Mouse (Mus musculus) heart, embryonic 10.5 days (tissue): ENCODE measurements around the gene Lgi1. TPM values are rescaled to one million over a fixed set of nuclear protein-coding genes. Genes with fewer than 3 reads are reported as not detected.

Source experiments
- polyA plus RNA-seq: library from polyadenylated mRNA; unstranded; fragments of >200 nt; fragmentation: Nextera tagmentation; extraction: Ambion mirVana; gene quantifications from 2 replicates; pipeline ENCODE4 v1.2.1, GENCODE M21; 2016

Gene Lgi1
- polyA plus RNA-seq, 1 experiment from 2014 or later = 0.38 TPM

Other genes starting within 250 kb of the Lgi1 start
- gene Myof, start 221.0 kb upstream of the Lgi1 start, polyA plus RNA-seq = 4.0 and 4.6 TPM in 2 replicates
- 30.0 and 31.8 TPM in 2 replicates for gene Cep55, start 209.5 kb upstream of the Lgi1 start, polyA plus RNA-seq
- gene Ffar4, start 167.5 kb upstream of the Lgi1 start, polyA plus RNA-seq = 0.14 and 1.5 TPM in 2 replicates
- gene Rbp4, start 139.3 kb upstream of the Lgi1 start, polyA plus RNA-seq = 9.0 and 226 TPM in 2 replicates
- 0.30 TPM in 1 of 2 replicates, not detected in the other for gene Pde6c, start 131.8 kb upstream of the Lgi1 start, polyA plus RNA-seq
- gene Fra10ac1, start 40.4 kb upstream of the Lgi1 start, polyA plus RNA-seq = 32.2 and 39.7 TPM in 2 replicates
- 4.1 and 4.8 TPM in 2 replicates for gene Slc35g1, start 131.4 kb downstream of the Lgi1 start, polyA plus RNA-seq
- 3.6 and 4.2 TPM in 2 replicates for gene Plce1, start 216.6 kb downstream of the Lgi1 start, polyA plus RNA-seq